ENCODE assay signal across 29 mouse cellular contexts in the genomic region with DNA sequence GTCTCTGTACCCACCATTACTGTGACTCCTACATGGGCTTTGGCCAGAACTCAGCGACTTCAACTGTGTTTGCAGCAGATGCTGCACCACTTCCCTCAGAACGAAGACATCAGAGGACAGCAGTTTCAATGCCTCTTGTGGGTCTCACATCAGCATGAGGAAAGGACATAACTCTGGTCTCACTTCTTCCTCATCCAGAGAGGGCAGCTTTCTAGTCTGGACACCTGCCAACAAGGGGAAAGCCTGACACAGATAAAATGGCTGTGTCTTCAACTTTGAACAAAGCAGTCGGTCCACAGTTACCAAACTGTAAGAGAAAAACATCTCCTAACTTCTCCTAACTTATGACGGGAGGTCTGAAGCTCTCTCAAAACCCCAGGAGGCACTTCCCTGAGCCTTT. TPM values are rescaled to one million over a fixed set of nuclear protein-coding genes. Genes with fewer than 3 reads are reported as not detected.
"Had no signal": no experiment of that assay in that cellular context is flagged by ENCODE, and none has a peak within 500 bp of the region (broad histone marks: within the 10 kb centered on the region; RNA-seq: fewer than 3 reads in every experiment).

No protein-coding gene starts in this region.

- H3K4me1 ChIP-seq: heart, embryonic 13.5 days; heart, embryonic 15.5 days; hindbrain, embryonic 13.5 days; hindbrain, embryonic 15.5 days; limb, embryonic 12.5 days had no signal

- H3K4me3 ChIP-seq: heart, adult 2 months; heart, embryonic 13.5 days; heart, embryonic 15.5 days; hindbrain, embryonic 13.5 days; hindbrain, embryonic 15.5 days; layer of hippocampus, adult 2 months; left cerebral cortex, adult 2 months; limb, embryonic 10.5 days; limb, embryonic 12.5 days had no signal

- H3K27ac ChIP-seq: heart, adult 2 months; heart, embryonic 13.5 days; heart, embryonic 15.5 days; hindbrain, embryonic 13.5 days; hindbrain, embryonic 15.5 days; hindbrain, postnatal 0 days; layer of hippocampus, adult 2 months; left cerebral cortex, adult 2 months; limb, embryonic 10.5 days; limb, embryonic 12.5 days had no signal

- H3K9ac ChIP-seq: heart, embryonic 13.5 days; heart, embryonic 15.5 days; hindbrain, embryonic 13.5 days; hindbrain, embryonic 15.5 days; limb, embryonic 12.5 days had no signal

- H3K4me2 ChIP-seq: heart, embryonic 11.5 days; heart, embryonic 13.5 days; heart, embryonic 15.5 days; hindbrain, embryonic 13.5 days; hindbrain, embryonic 15.5 days; limb, embryonic 12.5 days had no signal

- ATAC-seq: hindbrain, postnatal 0 days; intestine, embryonic 16.5 days had no signal

- H3K27me3 ChIP-seq: hindbrain, embryonic 13.5 days; hindbrain, embryonic 15.5 days; limb, embryonic 12.5 days had no signal

- H3K36me3 ChIP-seq: heart, embryonic 15.5 days; hindbrain, embryonic 13.5 days; hindbrain, embryonic 15.5 days; limb, embryonic 10.5 days; limb, embryonic 12.5 days had no signal

- DNase-seq: gastrocnemius, postnatal 14 days; gastrocnemius, postnatal 36 days; heart, adult 11 months; heart, adult 2 months; heart, postnatal 14 days; heart, postnatal 36 days; kidney, adult 11 months; kidney, adult 2 months; kidney, postnatal 10 days; kidney, postnatal 25 days; kidney, postnatal 4 days had no signal

- H3K9me3 ChIP-seq: heart, embryonic 13.5 days; heart, embryonic 15.5 days; hindbrain, embryonic 13.5 days; hindbrain, embryonic 15.5 days; limb, embryonic 10.5 days had no signal

RNA-seq across cellular contexts. Expression of gene Slc22a1, which starts 34.5 kb away (rescaled TPM):
- total RNA-seq: gastrocnemius, postnatal 14 days; gastrocnemius, postnatal 36 days; hematopoietic stem cell, adult 5-6 weeks; layer of hippocampus, adult 2 months; layer of hippocampus, postnatal 25 days had no signal
- polyA plus RNA-seq: hindbrain, embryonic 11.5 days; hindbrain, embryonic 13.5 days; hindbrain, embryonic 15.5 days; limb, embryonic 10.5 days; limb, embryonic 12.5 days had no signal

RNA-seq across cellular contexts. Expression of gene Slc22a2, which starts 57.2 kb away (rescaled TPM):
- total RNA-seq: gastrocnemius, adult 18-20 months; gastrocnemius, adult 8-10 months; gastrocnemius, postnatal 14 days; gastrocnemius, postnatal 36 days; heart, adult 2 months; heart, postnatal 14 days; heart, postnatal 36 days; hematopoietic stem cell, adult 5-6 weeks had no signal
- polyA plus RNA-seq: heart, embryonic 11.5 days; heart, embryonic 13.5 days; heart, embryonic 15.5 days; heart, postnatal 0 days; hindbrain, embryonic 11.5 days; intestine, embryonic 16.5 days; limb, embryonic 10.5 days; limb, embryonic 12.5 days; limb, embryonic 14.5 days had no signal
